Mouse (Mus musculus) induced T-regulatory cell, adult 2 months (primary cell): ENCODE data around the gene Fxr2.

ENCODE experiments used
- DNase-seq: peaks from one replicate; pipeline ENCODE4 v3.0.0-alpha.2; 2012; ENCODE audit warnings: low read depth

Gene Fxr2

GRCm38 (mm10) chr11:69632284-69633089 is at the start of gene Fxr2:
Gene Fxr2, plus strand, starts transcription at chr11:69632990.
- DNase-seq: peak; percentile 100

GRCm38 (mm10) chr11:69584008-69584407 is 48.8 kb upstream of the Fxr2 start:
- peak; percentile 13 for DNase-seq

- peak; percentile 17 for DNase-seq
These were observed 47.9 kb upstream of the Fxr2 start for GRCm38 (mm10) chr11:69584937-69585336.

- DNase-seq: peak; percentile 11
These were observed 47.0 kb upstream of the Fxr2 start for GRCm38 (mm10) chr11:69585718-69586325.

GRCm38 (mm10) chr11:69589207-69589834 is 43.5 kb upstream of the Fxr2 start:
- no peak for DNase-seq

- DNase-seq: no peak
These were observed 42.2 kb upstream of the Fxr2 start for GRCm38 (mm10) chr11:69590622-69591021.

GRCm38 (mm10) chr11:69591424-69591823 is 41.4 kb upstream of the Fxr2 start:
- DNase-seq: no peak

- DNase-seq: no peak
These were observed 40.7 kb upstream of the Fxr2 start for GRCm38 (mm10) chr11:69591899-69592637.

- DNase-seq: no peak
These were observed 40.0 kb upstream of the Fxr2 start for GRCm38 (mm10) chr11:69592799-69593198.

- no peak for DNase-seq
These were observed 37.9 kb upstream of the Fxr2 start for GRCm38 (mm10) chr11:69594853-69595252.

GRCm38 (mm10) chr11:69599436-69599835 is 33.4 kb upstream of the Fxr2 start:
- no peak for DNase-seq

GRCm38 (mm10) chr11:69600098-69600497 is 32.7 kb upstream of the Fxr2 start:
- DNase-seq: no peak

- DNase-seq: no peak
These were observed 31.0 kb upstream of the Fxr2 start for GRCm38 (mm10) chr11:69601768-69602167.

GRCm38 (mm10) chr11:69603516-69603915 is 29.3 kb upstream of the Fxr2 start:
- DNase-seq: no peak

- DNase-seq: no peak
These were observed 28.4 kb upstream of the Fxr2 start for GRCm38 (mm10) chr11:69604347-69604746.

- peak; percentile 50 for DNase-seq
These were observed 27.8 kb upstream of the Fxr2 start for GRCm38 (mm10) chr11:69604795-69605664.

GRCm38 (mm10) chr11:69605726-69606490 is 26.9 kb upstream of the Fxr2 start, which contains the start of gene Atp1b2:
Gene Atp1b2, minus strand, starts transcription at chr11:69605942.
- DNase-seq: peak; percentile 88

- no peak for DNase-seq
These were observed 26.3 kb upstream of the Fxr2 start for GRCm38 (mm10) chr11:69606491-69606795.

GRCm38 (mm10) chr11:69606832-69607231 is 26.0 kb upstream of the Fxr2 start:
- no peak for DNase-seq

GRCm38 (mm10) chr11:69608525-69608924 is 24.3 kb upstream of the Fxr2 start:
- DNase-seq: no peak

- DNase-seq: no peak
These were observed 23.4 kb upstream of the Fxr2 start for GRCm38 (mm10) chr11:69609416-69609815.
